Mouse (Mus musculus): Measurements from ENCODE around the gene Katnb1. TPM values are rescaled to one million over a fixed set of nuclear protein-coding genes. Genes with fewer than 3 reads are reported as not detected.
A peak's percentile ranks its signal among the peaks of the same experiment; 100 is the strongest.

The Katnb1 gene
- polyA plus RNA-seq, 1 experiment from 2014 or later: 35.6 TPM

GRCm38 (mm10) chr8:95142075-95142831 lies 61.3 kb downstream of the Katnb1 start:
- H3K27me3 ChIP-seq: peaks cover 62% of the 10 kb centered on the region
- under 1% methylated on average over 64 of the region's 66 CpGs for WGBS

GRCm38 (mm10) chr8:95142985-95143804 lies 62.2 kb downstream of the Katnb1 start:
- no peak for ATAC-seq (ENCODE audit: low FRiP score, low read depth)
- WGBS: 12% methylated on average over 17 of the region's 17 CpGs
- no peak overlapping the region for H3K9ac ChIP-seq (replicated peaks)
- peak overlapping the region; percentile 93 for H3K4me2 ChIP-seq (replicated peaks)
- peaks cover 30% of the 10 kb centered on the region for H3K4me1 ChIP-seq
- H3K9me3 ChIP-seq: no peaks in the 10 kb centered on the region
- H3K27ac ChIP-seq (replicated peaks): peak overlapping the region; percentile 35; the same call in 1 of the 2 replicates
- H3K27me3 ChIP-seq: peaks cover 52% of the 10 kb centered on the region
- no peaks in the 10 kb centered on the region for H3K36me3 ChIP-seq
- H3K4me3 ChIP-seq: peak overlapping the region; percentile 64

More at GRCm38 (mm10) chr8:95142075-95142831, 61.3 kb downstream of the Katnb1 start:
- H3K4me3 ChIP-seq: peak overlapping the region; percentile 64
- H3K9ac ChIP-seq (replicated peaks): peak overlapping the region; percentile 67
- peak; percentile 74 for ATAC-seq (ENCODE audit: low FRiP score, low read depth)
- no peaks in the 10 kb centered on the region for H3K36me3 ChIP-seq
- H3K9me3 ChIP-seq: no peaks in the 10 kb centered on the region
- peaks cover 40% of the 10 kb centered on the region for H3K4me1 ChIP-seq
- H3K4me2 ChIP-seq (replicated peaks): peak overlapping the region; percentile 93
- H3K27ac ChIP-seq (replicated peaks): 0 out of 2 replicates have a peak overlapping the region, but pooled peaks have one; percentile 35

- Histone ChIP-seq H3K9me3 (no peaks in the 10 kb centered on the region), H3K9ac (replicated peaks) (no peak overlapping the region), H3K4me3 (no peak overlapping the region), H3K4me2 (replicated peaks) (no peak overlapping the region), H3K36me3 (no peaks in the 10 kb centered on the region), H3K4me1 (peaks cover 27% of the 10 kb centered on the region), H3K27me3 (peaks cover 44% of the 10 kb centered on the region), H3K27ac (replicated peaks) (no peak overlapping the region)
- 72% methylated on average over 6 of the region's 6 CpGs for WGBS
- ATAC-seq (ENCODE audit: low FRiP score, low read depth): no peak
Measured at GRCm38 (mm10) chr8:95143805-95144630, 63.0 kb downstream of the Katnb1 start.

GRCm38 (mm10) chr8:95144631-95145015 lies 63.6 kb downstream of the Katnb1 start:
- Histone ChIP-seq H3K9me3 (no peaks in the 10 kb centered on the region), H3K4me1 (peaks cover 27% of the 10 kb centered on the region), H3K36me3 (no peaks in the 10 kb centered on the region), H3K4me2 (replicated peaks) (no peak overlapping the region), H3K9ac (replicated peaks) (no peak overlapping the region), H3K27me3 (peaks cover 38% of the 10 kb centered on the region), H3K4me3 (no peak overlapping the region), H3K27ac (replicated peaks) (no peak overlapping the region)
- 40% methylated on average over 2 of the region's 2 CpGs for WGBS
- ATAC-seq (ENCODE audit: low FRiP score, low read depth): no peak

- no peak for ATAC-seq (ENCODE audit: low FRiP score, low read depth)
- Histone ChIP-seq H3K4me2 (replicated peaks) (no peak overlapping the region), H3K36me3 (no peaks in the 10 kb centered on the region), H3K27ac (replicated peaks) (no peak overlapping the region), H3K27me3 (peaks cover 29% of the 10 kb centered on the region), H3K4me3 (no peak overlapping the region), H3K9ac (replicated peaks) (no peak overlapping the region), H3K9me3 (no peaks in the 10 kb centered on the region), H3K4me1 (peaks cover 22% of the 10 kb centered on the region)
- WGBS: 88% methylated on average over 2 of the region's 2 CpGs
Measured at GRCm38 (mm10) chr8:95146044-95146745, 65.2 kb downstream of the Katnb1 start.

GRCm38 (mm10) chr8:95146846-95147245 lies 65.9 kb downstream of the Katnb1 start:
- peaks cover 16% of the 10 kb centered on the region for H3K4me1 ChIP-seq
- no peak overlapping the region for H3K9ac ChIP-seq (replicated peaks)
- H3K36me3 ChIP-seq: no peaks in the 10 kb centered on the region
- H3K27me3 ChIP-seq: peaks cover 26% of the 10 kb centered on the region
- no peak overlapping the region for H3K4me3 ChIP-seq
- no peak for ATAC-seq (ENCODE audit: low FRiP score, low read depth)
- H3K9me3 ChIP-seq: no peaks in the 10 kb centered on the region
- 93% methylated on average over 5 of the region's 5 CpGs for WGBS
- no peak overlapping the region for H3K4me2 ChIP-seq (replicated peaks)
- no peak overlapping the region for H3K27ac ChIP-seq (replicated peaks)

GRCm38 (mm10) chr8:95149426-95149825 lies 68.4 kb downstream of the Katnb1 start:
- H3K4me1 ChIP-seq: no peaks in the 10 kb centered on the region
- H3K4me2 ChIP-seq (replicated peaks): no peak overlapping the region
- WGBS: 56% methylated on average over 10 of the region's 10 CpGs
- no peaks in the 10 kb centered on the region for H3K9me3 ChIP-seq
- H3K4me3 ChIP-seq: no peak overlapping the region
- ATAC-seq (ENCODE audit: low FRiP score, low read depth): no peak
- peaks cover 20% of the 10 kb centered on the region for H3K27me3 ChIP-seq
- no peak overlapping the region for H3K9ac ChIP-seq (replicated peaks)
- H3K27ac ChIP-seq (replicated peaks): no peak overlapping the region
- no peaks in the 10 kb centered on the region for H3K36me3 ChIP-seq

- no peak overlapping the region for H3K27ac ChIP-seq (replicated peaks)
- H3K4me2 ChIP-seq (replicated peaks): no peak overlapping the region
- H3K36me3 ChIP-seq: no peaks in the 10 kb centered on the region
- H3K4me3 ChIP-seq: no peak overlapping the region
- H3K4me1 ChIP-seq: no peaks in the 10 kb centered on the region
- H3K9me3 ChIP-seq: no peaks in the 10 kb centered on the region
- no peak for ATAC-seq (ENCODE audit: low FRiP score, low read depth)
- H3K27me3 ChIP-seq: peaks cover 15% of the 10 kb centered on the region
- WGBS: 87% methylated on average over 3 of the region's 3 CpGs
- H3K9ac ChIP-seq (replicated peaks): no peak overlapping the region
Measured at GRCm38 (mm10) chr8:95150608-95151007, 69.6 kb downstream of the Katnb1 start.

Other genes with a start within 250 kb of the Katnb1 start
- gene Coq9, start 242.9 kb upstream of the Katnb1 start, polyA plus RNA-seq (2016; fragmentation: Nextera tagmentation; extraction: Ambion mirVana): 53.4 and 54.4 TPM in 2 replicates
- 182 and 192 TPM in 2 replicates for gene Ciapin1, start 242.8 kb upstream of the Katnb1 start, polyA plus RNA-seq (2016; fragmentation: Nextera tagmentation; extraction: Ambion mirVana)
- gene Polr2c, start 223.7 kb upstream of the Katnb1 start, polyA plus RNA-seq (2016; fragmentation: Nextera tagmentation; extraction: Ambion mirVana): 136 and 140 TPM in 2 replicates
- gene Dok4, start 204.9 kb upstream of the Katnb1 start, polyA plus RNA-seq (2016; fragmentation: Nextera tagmentation; extraction: Ambion mirVana): 24.8 and 26.6 TPM in 2 replicates
- 16.3 and 18.1 TPM in 2 replicates for gene Ccdc102a, start 163.1 kb upstream of the Katnb1 start, polyA plus RNA-seq (2016; fragmentation: Nextera tagmentation; extraction: Ambion mirVana)
- 0.09 and 0.10 TPM in 2 replicates for gene Adgrg5, start 157.5 kb upstream of the Katnb1 start, polyA plus RNA-seq (2016; fragmentation: Nextera tagmentation; extraction: Ambion mirVana)
- 193 and 210 TPM in 2 replicates for gene Adgrg1, start 106.4 kb upstream of the Katnb1 start, polyA plus RNA-seq (2016; fragmentation: Nextera tagmentation; extraction: Ambion mirVana)
- 1.7 and 2.7 TPM in 2 replicates for gene Adgrg3, start 63.5 kb upstream of the Katnb1 start, polyA plus RNA-seq (2016; fragmentation: Nextera tagmentation; extraction: Ambion mirVana)
- gene Drc7, start 26.1 kb upstream of the Katnb1 start, polyA plus RNA-seq (2016; fragmentation: Nextera tagmentation; extraction: Ambion mirVana): 0.21 TPM in 1 of 2 replicates, not detected in the other
- gene Kifc3, start 121.6 kb downstream of the Katnb1 start, polyA plus RNA-seq (2016; fragmentation: Nextera tagmentation; extraction: Ambion mirVana): 10.0 and 10.4 TPM in 2 replicates
- gene Cngb1, start 225.4 kb downstream of the Katnb1 start, polyA plus RNA-seq (2016; fragmentation: Nextera tagmentation; extraction: Ambion mirVana): 0.05 and 0.13 TPM in 2 replicates
- gene Tepp, start 229.4 kb downstream of the Katnb1 start, polyA plus RNA-seq (2016; fragmentation: Nextera tagmentation; extraction: Ambion mirVana): not detected in 2 replicates